Mouse (Mus musculus) liver, postnatal 0 days (tissue): ENCODE measurements around the gene Ehf.

Experiments used
- CTCF ChIP-seq: sonication (generic); IDR thresholded peaks from 2 replicates; pipeline ENCODE4 v1.5.1; 2016; ENCODE audit warnings: antibody characterized with exemption, low read depth
- EP300 ChIP-seq: IDR thresholded peaks from 2 replicates; pipeline ENCODE4 v1.6.1; 2016; ENCODE audit warnings: antibody characterized with exemption, low read depth, mild to moderate bottlenecking

DNA sequence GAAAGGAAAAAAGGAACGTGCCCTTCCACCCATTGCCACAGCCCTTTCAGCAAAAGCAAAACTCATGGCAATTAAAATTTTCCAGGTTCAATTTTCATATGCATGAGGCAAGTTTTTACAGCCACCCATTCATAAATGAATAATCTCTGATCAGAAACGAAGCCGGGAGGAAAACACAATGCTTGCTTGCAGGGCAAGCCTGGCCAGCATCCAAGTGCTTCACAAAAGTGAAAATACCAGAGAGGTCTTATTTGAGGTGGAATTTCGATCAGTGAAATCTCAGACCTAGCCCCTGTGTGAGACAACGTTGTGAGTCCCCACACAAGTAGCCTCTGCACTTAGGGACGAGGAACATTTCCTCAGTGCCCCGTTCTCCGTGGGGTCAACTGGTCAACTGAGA is 19.3 kb downstream of the Ehf start:
- TF ChIP-seq EP300 (no peak), CTCF (no peak)
